In the genomic region with DNA sequence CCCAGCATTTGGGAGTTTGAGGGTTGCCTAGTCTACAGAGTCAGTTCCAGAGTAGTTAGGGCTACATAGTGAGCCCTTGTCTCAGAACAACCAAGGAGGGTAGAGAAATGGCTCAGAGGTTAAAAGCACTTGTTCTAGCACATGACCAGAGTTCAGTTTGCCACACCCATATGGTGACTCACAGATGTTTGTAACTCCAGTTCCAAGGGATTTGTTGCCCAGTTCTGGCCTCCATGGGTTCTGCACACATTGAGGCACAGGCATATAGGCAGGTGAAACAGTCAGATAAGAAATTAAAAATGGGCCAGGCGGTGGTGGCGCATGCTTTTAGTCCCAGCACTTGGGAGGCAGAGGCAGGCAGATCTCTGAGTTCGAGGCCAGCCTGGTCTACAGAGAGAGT, we compare ENCODE assay signal across 25 mouse cellular contexts. TPM values are rescaled to one million over a fixed set of nuclear protein-coding genes. Genes with fewer than 3 reads are reported as not detected.
DNase-seq lines count a peak whose midpoint lies in the region; ATAC-seq and TF ChIP-seq lines count a peak whose summit lies in the region.
"Had no signal": no experiment of that assay in that cellular context is flagged by ENCODE, and none has a peak within 500 bp of the region (broad histone marks: within the 10 kb centered on the region; RNA-seq: fewer than 3 reads in every experiment).

No protein-coding gene starts in this region.

- TF ChIP-seq CTCF in lung, postnatal 0 days (IDR thresholded peaks at IDR 0.05) = no peak
- no peak for TF ChIP-seq CTCF in thymus, adult 2 months (IDR thresholded peaks at IDR 0.05; ENCODE audit: borderline replicate concordance, control insufficient read depth, extremely low read depth, insufficient read depth, low read length, poor library complexity)
- TF ChIP-seq CTCF in forebrain, postnatal 0 days (IDR thresholded peaks at IDR 0.05; ENCODE audit: low read depth) = no peak

- H3K4me1 ChIP-seq in lung, postnatal 0 days (ENCODE audit: insufficient read depth, low read depth, low read length) = no peaks in the 10 kb centered on the region
- H3K4me1 ChIP-seq in thymus, adult 2 months (replicated peaks; ENCODE audit: control insufficient read depth, insufficient read depth, low read length) = peaks cover 6% of the 10 kb centered on the region
- no peaks in the 10 kb centered on the region for H3K4me1 ChIP-seq in forebrain, postnatal 0 days (ENCODE audit: insufficient read depth)

- no peak overlapping the region for H3K4me2 ChIP-seq in lung, postnatal 0 days (replicated peaks; ENCODE audit: low read depth, low read length)
- no peak overlapping the region for H3K4me2 ChIP-seq in forebrain, postnatal 0 days (ENCODE audit: low read depth)
- H3K4me2 ChIP-seq: forebrain, embryonic 13.5 days; heart, embryonic 11.5 days; hindbrain, embryonic 15.5 days; limb, embryonic 15.5 days; stomach, embryonic 15.5 days had no signal

- peak; percentile 18 for DNase-seq in lung, postnatal 0 days (ENCODE audit: low spot score)
- no peak for DNase-seq in lung, postnatal 14 days
- peak; percentile 41 for DNase-seq in adipocyte (ENCODE audit: low spot score)
- peak; percentile 75 for DNase-seq in large intestine, adult 2 months (ENCODE audit: low read depth, low spot score)
- no peak for DNase-seq in thymus, adult 2 months
- DNase-seq in forebrain, postnatal 0 days = no peak
- no peak for DNase-seq in urinary bladder, postnatal 4 days (ENCODE audit: low spot score in 2 of 2)
- DNase-seq: cerebellum, adult 2 months; cerebellum, postnatal 25 days; kidney, adult 11 months; lung, adult 18-20 months; right cerebral cortex, postnatal 4 days; thymus, adult 18-20 months had no signal

- no peaks in the 10 kb centered on the region for H3K9me3 ChIP-seq in lung, postnatal 0 days (ENCODE audit: low read length)
- no peaks in the 10 kb centered on the region for H3K9me3 ChIP-seq in forebrain, postnatal 0 days (ENCODE audit: low read length)
- H3K9me3 ChIP-seq: forebrain, embryonic 13.5 days; hindbrain, embryonic 15.5 days; limb, embryonic 15.5 days; stomach, embryonic 15.5 days had no signal

- no peak overlapping the region for H3K27ac ChIP-seq in lung, postnatal 0 days (ENCODE audit: low read length)
- H3K27ac ChIP-seq in thymus, adult 2 months (ENCODE audit: control insufficient read depth, insufficient read depth, low read length) = no peak overlapping the region
- H3K27ac ChIP-seq in forebrain, postnatal 0 days (ENCODE audit: low read depth, low read length) = no peak overlapping the region
- H3K27ac ChIP-seq: forebrain, embryonic 13.5 days; hindbrain, embryonic 15.5 days; kidney, postnatal 0 days; left cerebral cortex, adult 2 months; limb, embryonic 15.5 days; stomach, embryonic 15.5 days had no signal

- H3K27me3 ChIP-seq in lung, postnatal 0 days (replicated peaks; ENCODE audit: insufficient read depth, low read length) = no peaks in the 10 kb centered on the region
- H3K27me3 ChIP-seq in thymus, adult 2 months (ENCODE audit: control insufficient read depth, insufficient read depth, low read length) = no peaks in the 10 kb centered on the region
- no peaks in the 10 kb centered on the region for H3K27me3 ChIP-seq in forebrain, postnatal 0 days (ENCODE audit: insufficient read depth, low read length)
- H3K27me3 ChIP-seq: megakaryocyte, embryonic 14.5 days; stomach, embryonic 15.5 days had no signal

- 88% methylated on average over 3 of the region's 3 CpGs for WGBS in lung, postnatal 0 days
- WGBS in large intestine, adult 2 months = 72% methylated on average over 3 of the region's 3 CpGs
- WGBS in thymus, adult 2 months = 98% methylated on average over 3 of the region's 3 CpGs
- 98% methylated on average over 3 of the region's 3 CpGs for WGBS in forebrain, postnatal 0 days

- no peak for TF ChIP-seq POLR2A in thymus, adult 2 months (IDR thresholded peaks at IDR 0.05; ENCODE audit: control insufficient read depth, extremely low read depth, insufficient read depth, low read length, poor library complexity)

- H3K4me3 ChIP-seq in lung, postnatal 0 days (ENCODE audit: low read depth, low read length) = no peak overlapping the region
- no peak overlapping the region for H3K4me3 ChIP-seq in thymus, adult 2 months (ENCODE audit: control insufficient read depth, insufficient read depth, low read length)
- no peak overlapping the region for H3K4me3 ChIP-seq in forebrain, postnatal 0 days (ENCODE audit: low read depth, low read length)
- H3K4me3 ChIP-seq: forebrain, embryonic 13.5 days; hindbrain, embryonic 15.5 days; left cerebral cortex, adult 2 months; limb, embryonic 15.5 days; megakaryocyte, embryonic 14.5 days; stomach, embryonic 15.5 days had no signal

- no peaks in the 10 kb centered on the region for H3K36me3 ChIP-seq in lung, postnatal 0 days (ENCODE audit: insufficient read depth, low read length)
- no peaks in the 10 kb centered on the region for H3K36me3 ChIP-seq in thymus, adult 2 months (ENCODE audit: control insufficient read depth, insufficient read depth, low read length)
- H3K36me3 ChIP-seq in forebrain, postnatal 0 days (ENCODE audit: insufficient read depth) = no peaks in the 10 kb centered on the region
- H3K36me3 ChIP-seq: hindbrain, embryonic 15.5 days; limb, embryonic 15.5 days; stomach, embryonic 15.5 days had no signal

- ATAC-seq in lung, postnatal 0 days = no peak
- no peak for ATAC-seq in forebrain, postnatal 0 days
- ATAC-seq: forebrain, embryonic 13.5 days; midbrain, embryonic 16.5 days had no signal

- TF ChIP-seq EP300 in lung, postnatal 0 days (IDR thresholded peaks at IDR 0.05) = no peak

- H3K9ac ChIP-seq in lung, postnatal 0 days (replicated peaks; ENCODE audit: low read depth) = no peak overlapping the region
- no peak overlapping the region for H3K9ac ChIP-seq in forebrain, postnatal 0 days
- H3K9ac ChIP-seq: forebrain, embryonic 13.5 days; hindbrain, embryonic 15.5 days; limb, embryonic 15.5 days; stomach, embryonic 15.5 days had no signal

RNA-seq across cellular contexts. Expression of a gene that starts 6.6 kb away (rescaled TPM):
- 7.1 and 7.5 TPM in 2 replicates for polyA plus RNA-seq in lung, postnatal 0 days (2015; fragmentation: Nextera tagmentation; extraction: Ambion mirVana)
- 3.2 and 4.2 TPM in 2 replicates for polyA plus RNA-seq in large intestine, adult 2 months (2012; rRNA removed)
- 5.5 and 5.7 TPM in 2 replicates for polyA plus RNA-seq in thymus, adult 2 months (2012; rRNA removed)
- total RNA-seq in forebrain, postnatal 0 days (2014; rRNA removed) = 131 and 157 TPM in 2 replicates
- 453 and 500 TPM in 2 replicates for polyA plus RNA-seq in forebrain, postnatal 0 days (2015; fragmentation: Nextera tagmentation; extraction: Ambion mirVana)
- total RNA-seq: granulocyte monocyte progenitor cell, adult 5-6 weeks had no signal

RNA-seq across cellular contexts. Expression of a gene that starts 10.9 kb away (rescaled TPM):
- polyA plus RNA-seq in lung, postnatal 0 days (2015; fragmentation: Nextera tagmentation; extraction: Ambion mirVana) = 3.0 and 3.4 TPM in 2 replicates
- polyA plus RNA-seq in large intestine, adult 2 months (2012; rRNA removed) = 3.3 and 3.5 TPM in 2 replicates
- polyA plus RNA-seq in thymus, adult 2 months (2012; rRNA removed) = 10.2 and 12.3 TPM in 2 replicates
- total RNA-seq in forebrain, postnatal 0 days (2014; rRNA removed) = 2.1 and 3.5 TPM in 2 replicates
- polyA plus RNA-seq in forebrain, postnatal 0 days (2015; fragmentation: Nextera tagmentation; extraction: Ambion mirVana) = 3.4 and 4.1 TPM in 2 replicates

RNA-seq across cellular contexts. Expression of a gene that starts 15.9 kb away (rescaled TPM):
- 5.7 and 6.0 TPM in 2 replicates for polyA plus RNA-seq in lung, postnatal 0 days (2015; fragmentation: Nextera tagmentation; extraction: Ambion mirVana)
- polyA plus RNA-seq in large intestine, adult 2 months (2012; rRNA removed) = 7.2 and 10.8 TPM in 2 replicates
- polyA plus RNA-seq in thymus, adult 2 months (2012; rRNA removed) = 176 and 196 TPM in 2 replicates
- 0.92 and 1.00 TPM in 2 replicates for total RNA-seq in forebrain, postnatal 0 days (2014; rRNA removed)
- 1.4 and 1.9 TPM in 2 replicates for polyA plus RNA-seq in forebrain, postnatal 0 days (2015; fragmentation: Nextera tagmentation; extraction: Ambion mirVana)
- polyA plus RNA-seq: C2C12 had no signal

RNA-seq across cellular contexts. Expression of a gene that starts 34.6 kb away (rescaled TPM):
- 5.8 and 5.9 TPM in 2 replicates for polyA plus RNA-seq in lung, postnatal 0 days (2015; fragmentation: Nextera tagmentation; extraction: Ambion mirVana)
- 16.5 TPM in 2 replicates for polyA plus RNA-seq in large intestine, adult 2 months (2012; rRNA removed)
- polyA plus RNA-seq in thymus, adult 2 months (2012; rRNA removed) = 76.5 and 93.2 TPM in 2 replicates
- 75.7 and 101 TPM in 2 replicates for total RNA-seq in forebrain, postnatal 0 days (2014; rRNA removed)
- polyA plus RNA-seq in forebrain, postnatal 0 days (2015; fragmentation: Nextera tagmentation; extraction: Ambion mirVana) = 38.8 and 43.2 TPM in 2 replicates

RNA-seq across cellular contexts. Expression of a gene that starts 35.3 kb away (rescaled TPM):
- 119 and 120 TPM in 2 replicates for polyA plus RNA-seq in lung, postnatal 0 days (2015; fragmentation: Nextera tagmentation; extraction: Ambion mirVana)
- 175 and 198 TPM in 2 replicates for polyA plus RNA-seq in large intestine, adult 2 months (2012; rRNA removed)
- 3.4 and 5.9 TPM in 2 replicates for polyA plus RNA-seq in thymus, adult 2 months (2012; rRNA removed)
- 2.0 and 4.0 TPM in 2 replicates for total RNA-seq in forebrain, postnatal 0 days (2014; rRNA removed)
- polyA plus RNA-seq in forebrain, postnatal 0 days (2015; fragmentation: Nextera tagmentation; extraction: Ambion mirVana) = 2.4 and 3.5 TPM in 2 replicates
- total RNA-seq: granulocyte monocyte progenitor cell, adult 5-6 weeks; hematopoietic stem cell, adult 5-6 weeks had no signal
- polyA plus RNA-seq: C2C12 had no signal

Comparison
In these comparisons a context has a peak if more than half of its experiments do, and no peak if none do; other contexts are left out.
1. DNase-seq: peak in lung, postnatal 0 days (single experiment), adipocyte (single experiment) and large intestine, adult 2 months (single experiment); none in lung, postnatal 14 days (single experiment), thymus, adult 2 months (single experiment), forebrain, postnatal 0 days (single experiment) and urinary bladder, postnatal 4 days (0 of 2).
2. RNA of a gene that starts 6.6 kb away (polyA plus RNA-seq): 453 to 500 TPM in forebrain, postnatal 0 days; 7.1 to 7.5 TPM in lung, postnatal 0 days, 5.5 to 5.7 TPM in thymus, adult 2 months and 3.2 to 4.2 TPM in large intestine, adult 2 months; every median in the first group is over 10 times any median in the second.
3. RNA of a gene that starts 15.9 kb away (polyA plus RNA-seq): 176 to 196 TPM in thymus, adult 2 months; 7.2 to 10.8 TPM in large intestine, adult 2 months, 5.7 to 6.0 TPM in lung, postnatal 0 days and 1.4 to 1.9 TPM in forebrain, postnatal 0 days; every median in the first group is over 10 times any median in the second.